Mouse (Mus musculus) neural tube, embryonic 14.5 days (tissue): ENCODE measurements at regions not wholly inside any gene's neighbourhood (a gene's known extent, or its start where the extent isn't known, plus 50 kb on each side); places are given as distances from the start of the nearest gene placed in this dataset.

Experiments used
- ATAC-seq: fragments of 200-750 bp; cut with Nextera tagmentation; 2 replicates; pipeline ENCODE4 v1.8.0; 2017; ENCODE audit warnings: low read depth, mild to moderate bottlenecking, moderate TSS enrichment, moderate library complexity
- H3K27ac ChIP-seq: fragments of 300-500 bp; sonication (generic); 2 replicates; pipeline ENCODE4 v1.5.1; 2014; ENCODE audit warnings: low read depth, mild to moderate bottlenecking, control low read depth, low read length, moderate library complexity, mixed read lengths
- H3K27me3 ChIP-seq: fragments of 300-500 bp; sonication (generic); 2 replicates; pipeline ENCODE4 v1.6.1; 2014; ENCODE audit warnings: low read length; ENCODE audit not compliant: control insufficient read depth, insufficient read depth
- H3K36me3 ChIP-seq: fragments of 300-500 bp; sonication (generic); 2 replicates; pipeline ENCODE4 v1.6.1; 2014; ENCODE audit warnings: low read length, mixed read lengths; ENCODE audit not compliant: control insufficient read depth, insufficient read depth
- H3K4me1 ChIP-seq: fragments of 300-500 bp; sonication (generic); 2 replicates; pipeline ENCODE4 v1.6.1; 2014; ENCODE audit warnings: low read length; ENCODE audit not compliant: control insufficient read depth, insufficient read depth
- H3K4me2 ChIP-seq: fragments of 300-500 bp; sonication (generic); 2 replicates; pipeline ENCODE4 v1.6.1; 2014; ENCODE audit warnings: mild to moderate bottlenecking, low read depth, low read length, control low read depth
- H3K4me3 ChIP-seq: fragments of 300-500 bp; sonication (generic); 2 replicates; pipeline ENCODE4 v1.5.1; 2014; ENCODE audit warnings: low read depth, low read length, control low read depth, mixed read lengths
- H3K9ac ChIP-seq: fragments of 300-500 bp; sonication (generic); replicated peaks from 2 replicates; pipeline ENCODE4 v1.6.1; 2014; ENCODE audit warnings: low read depth, mild to moderate bottlenecking, control low read depth, low read length, mixed read lengths
- H3K9me3 ChIP-seq: fragments of 300-500 bp; sonication (generic); 2 replicates; pipeline ENCODE4 v1.6.1; 2016; ENCODE audit warnings: low read length; ENCODE audit not compliant: control insufficient read depth
- WGBS: fragments of 180-500 bp; shearing (Covaris S2); extraction: QIAGEN DNeasy Blood & Tissue Kit; methylation state at CpG from one replicate; pipeline ENCODE4 v1.1.7; 2014; 5-methylcytosine and 5-hydroxymethylcytosine counted together

DNA sequence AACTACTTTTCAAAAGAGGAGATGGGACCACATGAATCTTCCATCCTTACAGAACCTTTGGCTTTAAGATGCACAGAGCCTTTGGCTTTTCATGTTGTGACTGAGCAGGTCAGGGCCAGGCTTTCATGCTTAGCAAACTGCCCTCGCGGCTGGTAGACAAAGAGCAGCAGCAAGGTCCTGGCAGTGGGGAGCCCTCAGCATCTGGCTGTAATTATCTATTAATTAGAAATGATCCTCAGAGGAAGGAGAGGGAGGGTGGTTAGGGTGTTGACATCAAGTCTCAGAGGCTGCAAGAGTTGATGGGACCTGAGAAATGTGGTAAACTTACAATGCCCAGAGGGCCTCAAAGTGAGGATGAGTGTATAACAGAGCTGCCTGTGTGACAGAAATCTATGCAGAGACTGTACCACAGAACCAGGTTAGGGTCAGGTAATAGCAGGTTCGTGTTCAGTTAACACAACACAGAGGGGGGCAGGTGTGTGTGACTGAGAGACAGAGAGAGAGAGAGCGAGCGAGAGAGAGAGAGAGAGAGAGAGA, 817.0 kb upstream of the Intu start:
- no peak overlapping the region for H3K9ac ChIP-seq
- ATAC-seq, result no peak
- H3K4me1 ChIP-seq, result no peaks in the 10 kb centered on the region
- no peaks in the 10 kb centered on the region for H3K27me3 ChIP-seq
- no peaks in the 10 kb centered on the region for H3K9me3 ChIP-seq
- no peak overlapping the region for H3K4me3 ChIP-seq
- 68% methylated on average over 5 of the region's 5 CpGs for WGBS
- no peaks in the 10 kb centered on the region for H3K36me3 ChIP-seq
- H3K27ac ChIP-seq, result no peak overlapping the region
- no peak overlapping the region for H3K4me2 ChIP-seq

GRCm38 (mm10) chr3:39718946-39719545, 812.0 kb upstream of the Intu start:
- no peaks in the 10 kb centered on the region for H3K36me3 ChIP-seq
- no peak overlapping the region for H3K4me3 ChIP-seq
- no peaks in the 10 kb centered on the region for H3K4me1 ChIP-seq
- WGBS, result 80% methylated on average over 11 of the region's 11 CpGs
- no peak overlapping the region for H3K9ac ChIP-seq
- no peaks in the 10 kb centered on the region for H3K9me3 ChIP-seq
- no peak for ATAC-seq
- H3K27me3 ChIP-seq, result no peaks in the 10 kb centered on the region
- no peak overlapping the region for H3K27ac ChIP-seq
- no peak overlapping the region for H3K4me2 ChIP-seq

GRCm38 (mm10) chr3:39725755-39726154, 805.3 kb upstream of the Intu start:
- no peak overlapping the region for H3K4me2 ChIP-seq
- no peaks in the 10 kb centered on the region for H3K36me3 ChIP-seq
- no peak overlapping the region for H3K9ac ChIP-seq
- no peaks in the 10 kb centered on the region for H3K4me1 ChIP-seq
- ATAC-seq, result no peak
- H3K4me3 ChIP-seq, result no peak overlapping the region
- no peak overlapping the region for H3K27ac ChIP-seq
- H3K27me3 ChIP-seq, result no peaks in the 10 kb centered on the region
- 78% methylated on average over 3 of the region's 3 CpGs for WGBS
- no peaks in the 10 kb centered on the region for H3K9me3 ChIP-seq

- WGBS, result 52% methylated on average over 1 of the region's 1 CpGs
- no peaks in the 10 kb centered on the region for H3K27me3 ChIP-seq
- no peaks in the 10 kb centered on the region for H3K36me3 ChIP-seq
- H3K4me1 ChIP-seq, result no peaks in the 10 kb centered on the region
- no peak for ATAC-seq
- no peak overlapping the region for H3K9ac ChIP-seq
- H3K9me3 ChIP-seq, result no peaks in the 10 kb centered on the region
- no peak overlapping the region for H3K4me3 ChIP-seq
- H3K27ac ChIP-seq, result no peak overlapping the region
- H3K4me2 ChIP-seq, result no peak overlapping the region
These were observed 794.4 kb upstream of the Intu start for GRCm38 (mm10) chr3:39736639-39737038.

DNA sequence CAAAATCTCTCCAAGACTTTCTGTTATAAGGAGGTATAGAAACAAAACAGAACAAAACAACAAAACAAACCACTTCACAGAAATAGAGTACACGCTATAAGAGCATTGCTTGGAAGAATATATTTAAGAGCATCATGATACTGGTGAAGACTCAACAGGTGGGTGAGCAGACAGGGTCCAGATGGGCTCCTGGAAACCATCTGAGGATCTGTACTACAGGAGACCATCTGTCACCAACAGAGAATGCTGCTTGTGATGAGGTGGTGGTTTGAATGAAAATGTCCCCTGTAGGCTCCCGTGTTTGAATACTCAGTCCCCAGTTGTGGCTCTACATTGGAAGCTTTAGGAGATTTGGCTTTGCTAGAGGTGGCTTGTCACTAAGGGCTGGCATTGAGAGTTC, 785.1 kb upstream of the Intu start:
- Histone ChIP-seq H3K36me3 (no peaks in the 10 kb centered on the region), H3K27ac (no peak overlapping the region), H3K4me2 (no peak overlapping the region), H3K4me1 (no peaks in the 10 kb centered on the region), H3K4me3 (no peak overlapping the region), H3K27me3 (no peaks in the 10 kb centered on the region), H3K9ac (no peak overlapping the region), H3K9me3 (no peaks in the 10 kb centered on the region)
- 82% methylated on average over 2 of the region's 2 CpGs for WGBS
- ATAC-seq, result no peak

DNA sequence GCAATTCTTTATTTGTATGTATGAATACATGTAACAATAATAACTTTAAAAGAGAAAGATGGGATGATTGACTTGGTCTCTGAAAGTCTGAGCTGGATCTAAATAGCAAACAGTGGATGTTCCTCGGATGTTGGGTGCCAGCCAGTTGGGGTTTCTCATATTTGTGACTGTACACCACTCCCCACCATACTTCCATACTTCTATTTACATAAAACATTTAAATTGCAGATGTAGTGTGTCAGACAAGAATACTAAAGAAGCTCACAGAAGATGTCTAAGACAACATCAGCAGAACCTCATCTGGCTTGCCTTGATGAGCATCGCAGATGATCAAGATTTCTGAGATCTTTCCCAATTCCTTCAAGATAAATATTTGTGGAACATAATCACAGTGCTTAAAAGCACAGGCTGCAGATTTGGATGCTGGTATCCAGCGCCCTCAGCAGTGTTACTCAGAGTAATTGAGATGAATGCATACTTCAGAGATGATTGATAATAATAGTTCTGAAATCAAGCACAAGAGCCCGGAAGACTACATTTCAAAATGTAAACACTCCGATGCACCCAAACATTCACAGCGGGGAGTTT, 762.0 kb upstream of the Intu start:
- Histone ChIP-seq H3K4me2 (no peak overlapping the region), H3K4me3 (no peak overlapping the region), H3K4me1 (no peaks in the 10 kb centered on the region), H3K36me3 (no peaks in the 10 kb centered on the region), H3K27me3 (no peaks in the 10 kb centered on the region), H3K27ac (no peak overlapping the region), H3K9me3 (no peaks in the 10 kb centered on the region), H3K9ac (no peak overlapping the region)
- ATAC-seq, result no peak
- WGBS, result 87% methylated on average over 6 of the region's 6 CpGs

DNA sequence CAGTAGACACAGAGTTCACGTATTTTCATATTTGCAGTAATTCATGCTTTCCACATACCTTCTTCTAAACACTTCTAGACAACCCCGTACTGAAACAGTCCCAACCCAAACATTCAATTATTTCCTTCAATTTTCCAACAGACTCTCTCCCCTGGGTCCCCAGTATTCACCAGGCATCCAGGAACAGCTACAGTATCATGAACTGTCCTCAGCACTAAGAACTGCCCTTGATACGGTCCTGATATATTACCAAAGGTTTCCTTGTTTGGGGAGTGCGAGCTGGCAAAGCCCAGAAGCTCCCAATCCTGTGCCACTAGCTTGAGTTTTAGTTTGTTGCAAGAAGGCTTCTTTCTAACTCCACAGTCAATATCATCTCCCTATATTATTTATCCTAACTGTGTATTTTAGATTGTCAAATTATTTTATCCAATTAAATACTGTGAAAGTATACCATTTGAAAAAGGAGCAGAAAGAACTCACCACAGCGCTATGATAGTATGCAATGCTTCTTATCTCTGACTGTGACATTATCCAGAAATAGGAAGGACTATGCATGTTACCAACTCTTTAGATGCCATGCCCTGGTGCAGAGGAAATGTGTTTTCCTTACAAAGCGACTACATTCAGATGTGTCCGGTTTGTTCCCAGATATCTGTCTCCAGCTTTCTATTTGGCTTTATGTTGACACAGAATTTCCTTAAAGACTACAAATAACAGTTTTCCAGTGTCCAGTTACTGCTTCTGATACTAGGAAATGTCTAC, 754.6 kb upstream of the Intu start:
- H3K4me3 ChIP-seq, result no peak overlapping the region
- no peaks in the 10 kb centered on the region for H3K9me3 ChIP-seq
- H3K4me1 ChIP-seq, result no peaks in the 10 kb centered on the region
- no peak overlapping the region for H3K9ac ChIP-seq
- no peak for ATAC-seq
- no peaks in the 10 kb centered on the region for H3K36me3 ChIP-seq
- no peak overlapping the region for H3K4me2 ChIP-seq
- H3K27me3 ChIP-seq, result no peaks in the 10 kb centered on the region
- no peak overlapping the region for H3K27ac ChIP-seq
- WGBS, result 91% methylated on average over 7 of the region's 7 CpGs

DNA sequence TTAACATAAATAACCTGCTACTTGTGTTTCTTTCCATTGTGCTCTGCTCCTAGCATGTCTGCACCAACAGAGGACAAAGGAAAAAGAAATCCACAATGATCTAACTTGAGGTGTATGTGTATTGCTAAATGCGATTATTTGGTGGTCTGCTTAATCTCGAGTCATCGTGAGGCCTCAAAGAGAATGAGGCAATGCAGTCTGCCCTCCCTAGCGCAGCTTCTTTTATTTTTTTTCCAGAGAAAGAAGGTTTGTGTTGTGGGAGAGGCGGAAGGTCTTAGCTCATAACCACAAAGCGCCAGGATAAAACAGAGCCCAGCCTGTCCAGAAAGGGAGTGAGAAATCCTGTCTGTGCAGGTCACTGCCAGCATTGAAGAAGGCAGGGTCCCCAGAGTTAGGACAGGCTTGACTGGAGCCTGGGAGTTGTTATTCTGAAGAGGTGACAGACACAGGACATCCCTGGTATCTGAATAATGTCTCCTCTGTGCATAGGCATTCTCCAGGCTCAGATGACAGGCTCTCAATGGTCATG, 751.3 kb upstream of the Intu start:
- Histone ChIP-seq H3K9me3 (no peaks in the 10 kb centered on the region), H3K4me1 (no peaks in the 10 kb centered on the region), H3K4me2 (no peak overlapping the region), H3K27me3 (no peaks in the 10 kb centered on the region), H3K27ac (no peak overlapping the region), H3K4me3 (no peak overlapping the region), H3K9ac (no peak overlapping the region), H3K36me3 (no peaks in the 10 kb centered on the region)
- 72% methylated on average over 6 of the region's 6 CpGs for WGBS
- no peak; the same call in 1 of the 2 replicates for ATAC-seq

DNA sequence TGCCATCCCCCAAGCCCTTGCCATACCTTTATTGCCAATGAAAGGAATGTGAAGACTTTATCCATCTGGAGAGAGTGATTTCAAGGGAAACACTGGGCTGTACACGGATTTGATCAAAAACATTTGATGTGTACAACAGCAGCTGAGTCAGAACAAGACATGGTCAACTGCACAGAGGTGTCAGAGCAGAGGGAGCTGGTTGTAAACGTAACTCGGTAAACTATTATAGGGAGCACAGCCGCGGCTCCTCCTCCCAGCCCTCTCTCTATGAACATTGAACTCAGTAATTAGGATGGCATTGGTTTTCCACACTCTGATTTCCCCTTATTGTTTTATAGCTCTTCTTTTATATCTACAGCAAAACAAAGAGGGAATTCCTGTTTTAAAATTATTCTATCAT, 750.8 kb upstream of the Intu start:
- H3K27me3 ChIP-seq, result no peaks in the 10 kb centered on the region
- 53% methylated on average over 5 of the region's 5 CpGs for WGBS
- no peak overlapping the region for H3K4me3 ChIP-seq
- H3K27ac ChIP-seq, result no peak overlapping the region
- ATAC-seq, result 0 out of 2 replicates have a peak, but pooled peaks have one; percentile 38
- H3K4me2 ChIP-seq, result no peak overlapping the region
- H3K9me3 ChIP-seq, result no peaks in the 10 kb centered on the region
- no peak overlapping the region for H3K9ac ChIP-seq
- no peaks in the 10 kb centered on the region for H3K4me1 ChIP-seq
- no peaks in the 10 kb centered on the region for H3K36me3 ChIP-seq
